In genomic region chr5:3802433-3803291, GRCm38 (mm10) we compare ENCODE assay signal across 8 mouse cellular contexts. TPM values are rescaled to one million over a fixed set of nuclear protein-coding genes. Genes with fewer than 3 reads are reported as not detected.
A peak's percentile ranks its signal among the peaks of the same experiment; 100 is the strongest.
DNase-seq lines count a peak whose midpoint lies in the region; ATAC-seq lines count a peak whose summit lies in the region.

Ankib1 (minus strand) TSS chr5:3802925.
Krit1 (plus strand) TSS chr5:3803184.

- under 1% methylated on average over 17 of the region's 109 CpGs for WGBS in embryonic facial prominence, embryonic 14.5 days
- WGBS in kidney, embryonic 14.5 days: under 1% methylated on average over 106 of the region's 109 CpGs
- under 1% methylated on average over 105 of the region's 109 CpGs for WGBS in limb, embryonic 15.5 days

- H3K27me3 ChIP-seq in embryonic facial prominence, embryonic 14.5 days (replicated peaks; ENCODE audit: control insufficient read depth, insufficient read depth, low read length): no peaks in the 10 kb centered on the region
- H3K27me3 ChIP-seq in kidney, embryonic 14.5 days (ENCODE audit: control insufficient read depth, insufficient read depth, low read length): no peaks in the 10 kb centered on the region
- H3K27me3 ChIP-seq in limb, embryonic 15.5 days: no peaks in the 10 kb centered on the region

- peak within 1 kb of the TSS; percentile 85 for H3K4me3 ChIP-seq in embryonic facial prominence, embryonic 14.5 days (ENCODE audit: low read depth, low read length)
- H3K4me3 ChIP-seq in kidney, embryonic 14.5 days (ENCODE audit: low read length): peak within 1 kb of the TSS; percentile 90
- H3K4me3 ChIP-seq in limb, embryonic 15.5 days: peak within 1 kb of the TSS; percentile 92

- peaks cover 6% of the 10 kb centered on the region for H3K4me1 ChIP-seq in embryonic facial prominence, embryonic 14.5 days (ENCODE audit: control insufficient read depth, insufficient read depth, low read length)
- H3K4me1 ChIP-seq in kidney, embryonic 14.5 days (ENCODE audit: control insufficient read depth, insufficient read depth, low read length): peaks cover 8% of the 10 kb centered on the region; the same call in 1 of the 2 replicates
- no peaks in the 10 kb centered on the region; the same call in 1 of the 2 replicates for H3K4me1 ChIP-seq in limb, embryonic 15.5 days

- no peaks in the 10 kb centered on the region for H3K9me3 ChIP-seq in embryonic facial prominence, embryonic 14.5 days (ENCODE audit: control insufficient read depth, low read length)
- no peaks in the 10 kb centered on the region for H3K9me3 ChIP-seq in kidney, embryonic 14.5 days (ENCODE audit: control insufficient read depth, low read length)
- H3K9me3 ChIP-seq in limb, embryonic 15.5 days: no peaks in the 10 kb centered on the region

- H3K4me2 ChIP-seq in embryonic facial prominence, embryonic 14.5 days (ENCODE audit: low read depth, low read length): peak within 1 kb of the TSS; percentile 78
- peak within 1 kb of the TSS; percentile 69 for H3K4me2 ChIP-seq in kidney, embryonic 14.5 days (replicated peaks; ENCODE audit: low read depth, low read length)
- peak within 1 kb of the TSS; percentile 68 for H3K4me2 ChIP-seq in limb, embryonic 15.5 days

- peak; percentile 85 for DNase-seq in 3T3-L1 (ENCODE audit: low read depth, low spot score)
- DNase-seq in adrenal gland, postnatal 4 days (ENCODE audit: low spot score in 2 of 2): peak; percentile 83 to 85
- DNase-seq in embryonic facial prominence, embryonic 14.5 days (ENCODE audit: low spot score): peak; percentile 92
- DNase-seq in heart, adult 8-10 months (ENCODE audit: low spot score): peak; percentile 87
- peak; percentile 35 to 72 for DNase-seq in monocyte, adult 2 months (ENCODE audit: low read depth in 1 of 2, low spot score in 2 of 2)
- DNase-seq in spleen, postnatal 36 days (ENCODE audit: low spot score in 2 of 2): peak; percentile 85 to 86

- peak; percentile 95 for ATAC-seq in embryonic facial prominence, embryonic 14.5 days (ENCODE audit: low read depth)
- ATAC-seq in kidney, embryonic 14.5 days (ENCODE audit: low FRiP score, low TSS enrichment): peak; percentile 97
- peak; percentile 95 for ATAC-seq in limb, embryonic 15.5 days (ENCODE audit: insufficient number of reproducible peaks, low FRiP score, low TSS enrichment, low read depth)

- peak within 1 kb of the TSS; percentile 82 for H3K27ac ChIP-seq in embryonic facial prominence, embryonic 14.5 days (replicated peaks; ENCODE audit: low read depth, low read length)
- peak within 1 kb of the TSS; percentile 81 for H3K27ac ChIP-seq in kidney, embryonic 14.5 days (ENCODE audit: low read depth, low read length)
- H3K27ac ChIP-seq in limb, embryonic 15.5 days: peak within 1 kb of the TSS; percentile 90

- peak within 1 kb of the TSS; percentile 84 for H3K9ac ChIP-seq in embryonic facial prominence, embryonic 14.5 days (ENCODE audit: low read depth, low read length)
- peak within 1 kb of the TSS; percentile 86 for H3K9ac ChIP-seq in kidney, embryonic 14.5 days (ENCODE audit: low read depth, low read length)
- H3K9ac ChIP-seq in limb, embryonic 15.5 days: peak within 1 kb of the TSS; percentile 86

- no peaks in the 10 kb centered on the region for H3K36me3 ChIP-seq in embryonic facial prominence, embryonic 14.5 days (ENCODE audit: control insufficient read depth, insufficient read depth, low read length)
- H3K36me3 ChIP-seq in kidney, embryonic 14.5 days (ENCODE audit: control insufficient read depth, insufficient read depth, low read length): no peaks in the 10 kb centered on the region
- H3K36me3 ChIP-seq in limb, embryonic 15.5 days: 0 out of 2 replicates have a peak, but pooled peaks cover 3% of the 10 kb centered on the region

RNA-seq across cellular contexts. Expression of gene Ankib1, which starts in this region (rescaled TPM):
- 10 to 100 TPM; 63.6 to 69.1 TPM for total RNA-seq in adrenal gland, postnatal 4 days (2021)
- 13.2 and 15.2 TPM in 2 replicates for polyA plus RNA-seq in embryonic facial prominence, embryonic 14.5 days (2014; fragmentation: Nextera tagmentation; extraction: Ambion mirVana)
- total RNA-seq in heart, adult 8-10 months (2022): 10 to 100 TPM; 19.1 to 25.8 (median 23.2) TPM
- polyA plus RNA-seq in kidney, embryonic 14.5 days (2014; fragmentation: Nextera tagmentation; extraction: Ambion mirVana): 8.8 and 15.6 TPM in 2 replicates
- 8.7 and 10.1 TPM in 2 replicates for polyA plus RNA-seq in limb, embryonic 15.5 days (2015; fragmentation: Nextera tagmentation; extraction: Ambion mirVana)

RNA-seq across cellular contexts. Expression of gene Krit1, which starts in this region (rescaled TPM):
- 10 to 100 TPM; 49.1 to 55.8 TPM for total RNA-seq in adrenal gland, postnatal 4 days (2021)
- polyA plus RNA-seq in embryonic facial prominence, embryonic 14.5 days (2014; fragmentation: Nextera tagmentation; extraction: Ambion mirVana): 34.4 and 38.3 TPM in 2 replicates
- total RNA-seq in heart, adult 8-10 months (2022): 10 to 100 TPM; 27.5 to 32.2 (median 31.1) TPM
- 39.6 and 50.3 TPM in 2 replicates for polyA plus RNA-seq in kidney, embryonic 14.5 days (2014; fragmentation: Nextera tagmentation; extraction: Ambion mirVana)
- 42.2 and 43.0 TPM in 2 replicates for polyA plus RNA-seq in limb, embryonic 15.5 days (2015; fragmentation: Nextera tagmentation; extraction: Ambion mirVana)

Comparison
In these comparisons a context has a peak if more than half of its experiments do, and no peak if none do; other contexts are left out.
1. Peak in every context shown above with its lines: DNase-seq, ATAC-seq, H3K4me3 ChIP-seq and H3K27ac ChIP-seq.